Mouse (Mus musculus): ENCODE measurements around the gene Map7d1. TPM values are rescaled to one million over a fixed set of nuclear protein-coding genes. Genes with fewer than 3 reads are reported as not detected.

The Map7d1 gene
- polyA plus RNA-seq, 1 experiment from 2014 or later, result 7.2 TPM

GRCm38 (mm10) chr4:126256967-126257881 is 1.1 kb upstream of the Map7d1 start:
- H3K9ac ChIP-seq (replicated peaks), result peak overlapping the region; percentile 78
- H3K27me3 ChIP-seq (ENCODE audit: insufficient read depth, low read length), result 0 out of 2 replicates have a peak, but pooled peaks cover 2% of the 10 kb centered on the region
- no peaks in the 10 kb centered on the region for H3K9me3 ChIP-seq (ENCODE audit: low read length)
- peak overlapping the region; percentile 87 for H3K27ac ChIP-seq (ENCODE audit: low read depth)
- WGBS (ENCODE audit: insufficient replicate concordance), result 12% methylated on average over 26 of the region's 26 CpGs
- TF ChIP-seq EP300 (IDR thresholded peaks at IDR 0.05; ENCODE audit: low read depth) (peak; percentile 40; the same call in 1 of the 2 replicates), CTCF (IDR thresholded peaks at IDR 0.05; ENCODE audit: low read depth) (no peak)
- H3K4me3 ChIP-seq (ENCODE audit: low read depth, low read length), result peak overlapping the region; percentile 82
- H3K36me3 ChIP-seq (replicated peaks; ENCODE audit: insufficient read depth, low read length), result no peaks in the 10 kb centered on the region
- peak; percentile 74 for ATAC-seq
- DNase-seq, result peak; percentile 78
- H3K4me2 ChIP-seq (ENCODE audit: low read depth, low read length), result peak overlapping the region; percentile 85
- H3K4me1 ChIP-seq (ENCODE audit: insufficient read depth), result peaks cover 74% of the 10 kb centered on the region

DNA sequence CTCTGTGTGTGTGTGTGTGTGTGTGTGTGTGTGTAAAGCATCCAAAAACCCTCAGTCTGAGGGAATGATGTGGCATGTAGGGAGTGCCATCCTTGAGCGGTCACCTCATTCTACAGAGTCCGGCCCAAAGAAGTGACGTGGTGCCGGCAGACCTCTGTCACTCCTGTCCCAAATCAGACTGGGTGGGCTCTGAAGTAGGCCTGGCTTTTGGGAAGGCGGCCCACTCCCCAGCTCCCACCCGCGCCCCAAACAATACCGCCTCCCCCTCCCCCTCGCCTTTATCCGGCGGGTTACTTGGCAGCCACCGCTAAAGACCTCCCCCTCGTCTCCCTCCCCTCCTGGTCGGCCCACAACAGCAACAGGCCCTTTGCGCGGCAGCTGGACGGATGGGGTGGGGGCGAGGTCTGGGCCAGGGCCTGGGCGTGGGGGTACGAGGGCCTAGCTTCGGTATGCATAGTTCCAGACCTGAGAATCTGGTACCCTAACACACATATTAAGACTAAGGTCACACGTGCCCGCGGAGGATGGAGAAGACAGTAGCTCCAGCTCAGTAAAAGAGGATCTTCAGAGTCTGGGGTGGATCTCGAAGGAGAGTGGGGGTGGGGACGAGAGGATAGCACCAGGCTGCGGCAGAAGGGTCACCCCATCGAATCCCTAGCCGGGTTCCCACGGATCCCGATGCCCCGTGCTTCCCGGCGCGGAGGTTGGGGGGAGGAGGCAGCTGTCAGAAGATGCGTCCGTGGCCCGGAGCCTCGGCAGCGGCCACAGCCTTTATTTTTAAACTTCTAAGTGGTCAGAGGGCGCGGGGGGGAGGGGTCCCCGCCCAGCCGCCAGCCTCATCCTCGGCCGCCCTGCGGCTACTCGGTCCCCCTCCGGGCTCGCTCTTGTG is 786 bp downstream of the Map7d1 start:
- DNase-seq (peak; percentile 47), ATAC-seq (no peak)
- no peak for TF ChIP-seq CTCF (IDR thresholded peaks at IDR 0.05; ENCODE audit: low read depth)
- no peak for TF ChIP-seq EP300 (IDR thresholded peaks at IDR 0.05; ENCODE audit: low read depth)
- peaks cover 73% of the 10 kb centered on the region for H3K4me1 ChIP-seq (ENCODE audit: insufficient read depth)
- 0 out of 2 replicates have a peak, but pooled peaks cover 2% of the 10 kb centered on the region for H3K27me3 ChIP-seq (ENCODE audit: insufficient read depth, low read length)
- peak overlapping the region; percentile 78 for H3K9ac ChIP-seq (replicated peaks)
- H3K9me3 ChIP-seq (ENCODE audit: low read length), result no peaks in the 10 kb centered on the region
- H3K36me3 ChIP-seq (replicated peaks; ENCODE audit: insufficient read depth, low read length), result no peaks in the 10 kb centered on the region; the same call in 1 of the 2 replicates
- H3K27ac ChIP-seq (ENCODE audit: low read depth), result peak overlapping the region; percentile 87
- 2% methylated on average over 50 of the region's 50 CpGs for WGBS (ENCODE audit: insufficient replicate concordance)
- H3K4me3 ChIP-seq (ENCODE audit: low read depth, low read length), result peak overlapping the region; percentile 82
- peak overlapping the region; percentile 85 for H3K4me2 ChIP-seq (ENCODE audit: low read depth, low read length)

GRCm38 (mm10) chr4:126254315-126255112 is 1.6 kb downstream of the Map7d1 start:
- WGBS (ENCODE audit: insufficient replicate concordance), result 36% methylated on average over 9 of the region's 9 CpGs
- Histone ChIP-seq H3K27ac (ENCODE audit: low read depth) (no peak overlapping the region; the same call in 1 of the 2 replicates), H3K9ac (replicated peaks) (peak overlapping the region; percentile 78), H3K4me1 (ENCODE audit: insufficient read depth) (peaks cover 64% of the 10 kb centered on the region), H3K36me3 (replicated peaks; ENCODE audit: insufficient read depth, low read length) (no peaks in the 10 kb centered on the region; the same call in 1 of the 2 replicates), H3K4me3 (ENCODE audit: low read depth, low read length) (peak overlapping the region; percentile 82), H3K27me3 (ENCODE audit: insufficient read depth, low read length) (0 out of 2 replicates have a peak, but pooled peaks cover 2% of the 10 kb centered on the region), H3K9me3 (ENCODE audit: low read length) (no peaks in the 10 kb centered on the region), H3K4me2 (ENCODE audit: low read depth, low read length) (peak overlapping the region; percentile 85)
- ATAC-seq (no peak), DNase-seq (peak; percentile 56)
- TF ChIP-seq CTCF (IDR thresholded peaks at IDR 0.05; ENCODE audit: low read depth) (no peak), EP300 (IDR thresholded peaks at IDR 0.05; ENCODE audit: low read depth) (no peak)

GRCm38 (mm10) chr4:126253637-126254272 is 2.4 kb downstream of the Map7d1 start:
- Histone ChIP-seq H3K36me3 (replicated peaks; ENCODE audit: insufficient read depth, low read length) (no peaks in the 10 kb centered on the region; the same call in 1 of the 2 replicates), H3K4me3 (ENCODE audit: low read depth, low read length) (no peak overlapping the region), H3K27me3 (ENCODE audit: insufficient read depth, low read length) (0 out of 2 replicates have a peak, but pooled peaks cover 2% of the 10 kb centered on the region), H3K9me3 (ENCODE audit: low read length) (no peaks in the 10 kb centered on the region), H3K9ac (replicated peaks) (peak overlapping the region; percentile 78; the same call in 1 of the 2 replicates), H3K4me1 (ENCODE audit: insufficient read depth) (peaks cover 58% of the 10 kb centered on the region), H3K4me2 (ENCODE audit: low read depth, low read length) (peak overlapping the region; percentile 85), H3K27ac (ENCODE audit: low read depth) (no peak overlapping the region)
- WGBS (ENCODE audit: insufficient replicate concordance), result 63% methylated on average over 14 of the region's 14 CpGs
- no peak for ATAC-seq
- DNase-seq, result no peak
- TF ChIP-seq EP300 (IDR thresholded peaks at IDR 0.05; ENCODE audit: low read depth) (no peak), CTCF (IDR thresholded peaks at IDR 0.05; ENCODE audit: low read depth) (no peak)
